Mouse (Mus musculus): ENCODE results near the gene Gpr108. TPM values are rescaled to one million over a fixed set of nuclear protein-coding genes. Genes with fewer than 3 reads are reported as not detected.

Gene Gpr108
- polyA plus RNA-seq (2014; fragmentation: Illumina TruSeq; extraction: RNeasy Lipid Tissue Mini Kit (QIAGEN cat#74804); ENCODE audit: low read depth, low replicate concordance): 36.3 TPM

GRCm38 (mm10) chr17:57248201-57248699, at the start of gene Gpr108:
Gene Gpr108 (minus strand): TSS chr17:57248446.

GRCm38 (mm10) chr17:57278943-57279590, 30.8 kb upstream of the Gpr108 start, which contains the start of gene Vav1:
Gene Vav1 (plus strand): TSS chr17:57279100.

GRCm38 (mm10) chr17:57249186-57250181, 1.2 kb upstream of the Gpr108 start, which contains the start of gene Trip10:
Gene Trip10 (plus strand): TSS chr17:57249455.

GRCm38 (mm10) chr17:57228014-57228413, 20.2 kb downstream of the Gpr108 start, which contains the start of gene C3:
Gene C3 (minus strand): TSS chr17:57228136.

GRCm38 (mm10) chr17:57194041-57194507, 54.2 kb downstream of the Gpr108 start, which contains the start of gene Tnfsf14:
Gene Tnfsf14 (minus strand): TSS chr17:57194177.

Other genes with a start within 250 kb of the Gpr108 start
- gene Pspn, start 248.4 kb downstream of the Gpr108 start, polyA plus RNA-seq (2014; fragmentation: Illumina TruSeq; extraction: RNeasy Lipid Tissue Mini Kit (QIAGEN cat#74804); ENCODE audit: low read depth, low replicate concordance): not detected
- 29.0 TPM for gene Gtf2f1, start 237.2 kb downstream of the Gpr108 start, polyA plus RNA-seq (2014; fragmentation: Illumina TruSeq; extraction: RNeasy Lipid Tissue Mini Kit (QIAGEN cat#74804); ENCODE audit: low read depth, low replicate concordance)
- gene Gm17949, start 237.0 kb downstream of the Gpr108 start, polyA plus RNA-seq (2014; fragmentation: Illumina TruSeq; extraction: RNeasy Lipid Tissue Mini Kit (QIAGEN cat#74804); ENCODE audit: low read depth, low replicate concordance): not detected
- 25.9 TPM for gene Khsrp, start 216.9 kb downstream of the Gpr108 start, polyA plus RNA-seq (2014; fragmentation: Illumina TruSeq; extraction: RNeasy Lipid Tissue Mini Kit (QIAGEN cat#74804); ENCODE audit: low read depth, low replicate concordance)
- not detected for gene Slc25a41, start 206.8 kb downstream of the Gpr108 start, polyA plus RNA-seq (2014; fragmentation: Illumina TruSeq; extraction: RNeasy Lipid Tissue Mini Kit (QIAGEN cat#74804); ENCODE audit: low read depth, low replicate concordance)
- gene Crb3, start 189.3 kb downstream of the Gpr108 start, polyA plus RNA-seq (2014; fragmentation: Illumina TruSeq; extraction: RNeasy Lipid Tissue Mini Kit (QIAGEN cat#74804); ENCODE audit: low read depth, low replicate concordance): not detected
- 64.1 TPM for gene Slc25a23, start 188.6 kb downstream of the Gpr108 start, polyA plus RNA-seq (2014; fragmentation: Illumina TruSeq; extraction: RNeasy Lipid Tissue Mini Kit (QIAGEN cat#74804); ENCODE audit: low read depth, low replicate concordance)
- 1.5 TPM for gene Dennd1c, start 169.9 kb downstream of the Gpr108 start, polyA plus RNA-seq (2014; fragmentation: Illumina TruSeq; extraction: RNeasy Lipid Tissue Mini Kit (QIAGEN cat#74804); ENCODE audit: low read depth, low replicate concordance)
- gene Tubb4a, start 160.7 kb downstream of the Gpr108 start, polyA plus RNA-seq (2014; fragmentation: Illumina TruSeq; extraction: RNeasy Lipid Tissue Mini Kit (QIAGEN cat#74804); ENCODE audit: low read depth, low replicate concordance): 3.6 TPM
- gene Tnfsf9, start 143.1 kb downstream of the Gpr108 start, polyA plus RNA-seq (2014; fragmentation: Illumina TruSeq; extraction: RNeasy Lipid Tissue Mini Kit (QIAGEN cat#74804); ENCODE audit: low read depth, low replicate concordance): 1.9 TPM
- not detected for gene Cd70, start 98.7 kb downstream of the Gpr108 start, polyA plus RNA-seq (2014; fragmentation: Illumina TruSeq; extraction: RNeasy Lipid Tissue Mini Kit (QIAGEN cat#74804); ENCODE audit: low read depth, low replicate concordance)
- gene Tnfsf14, start 54.3 kb downstream of the Gpr108 start, polyA plus RNA-seq (2014; fragmentation: Illumina TruSeq; extraction: RNeasy Lipid Tissue Mini Kit (QIAGEN cat#74804); ENCODE audit: low read depth, low replicate concordance): not detected
- gene C3, start 20.3 kb downstream of the Gpr108 start, polyA plus RNA-seq (2014; fragmentation: Illumina TruSeq; extraction: RNeasy Lipid Tissue Mini Kit (QIAGEN cat#74804); ENCODE audit: low read depth, low replicate concordance): 132 TPM
- gene Trip10, start 1.0 kb upstream of the Gpr108 start, polyA plus RNA-seq (2014; fragmentation: Illumina TruSeq; extraction: RNeasy Lipid Tissue Mini Kit (QIAGEN cat#74804); ENCODE audit: low read depth, low replicate concordance): 123 TPM
- gene Vav1, start 30.7 kb upstream of the Gpr108 start, polyA plus RNA-seq (2014; fragmentation: Illumina TruSeq; extraction: RNeasy Lipid Tissue Mini Kit (QIAGEN cat#74804); ENCODE audit: low read depth, low replicate concordance): 0.76 TPM
- gene Adgre1, start 110.2 kb upstream of the Gpr108 start, polyA plus RNA-seq (2014; fragmentation: Illumina TruSeq; extraction: RNeasy Lipid Tissue Mini Kit (QIAGEN cat#74804); ENCODE audit: low read depth, low replicate concordance): 6.7 TPM